Mouse (Mus musculus) lung, postnatal 0 days (tissue): ENCODE results near the gene Uqcr11. TPM values are rescaled to one million over a fixed set of nuclear protein-coding genes. Genes with fewer than 3 reads are reported as not detected.

Source experiments
- ATAC-seq: fragments of 200-750 bp; cut with Nextera tagmentation; 2 replicates; pipeline ENCODE4 v1.8.0; 2017; ENCODE audit warnings: moderate library complexity
- DNase-seq: peaks from one replicate; pipeline ENCODE4 v3.0.0-alpha.2; 2016; ENCODE audit warnings: low spot score
- H3K27ac ChIP-seq: fragments of 300-500 bp; sonication (generic); 2 replicates; pipeline ENCODE4 v1.5.1; 2014; ENCODE audit warnings: antibody characterized with exemption, mild to moderate bottlenecking, low read length, mixed read lengths
- H3K27me3 ChIP-seq: fragments of 300-500 bp; sonication (generic); replicated peaks from 2 replicates; pipeline ENCODE4 v1.6.1; 2014; ENCODE audit warnings: low read length, mixed read lengths; ENCODE audit not compliant: insufficient read depth
- H3K36me3 ChIP-seq: fragments of 300-500 bp; sonication (generic); 2 replicates; pipeline ENCODE4 v1.6.1; 2014; ENCODE audit warnings: low read length, mixed read lengths; ENCODE audit not compliant: insufficient read depth
- H3K4me1 ChIP-seq: fragments of 300-500 bp; sonication (generic); 2 replicates; pipeline ENCODE4 v1.6.1; 2014; ENCODE audit warnings: antibody characterized with exemption, low read depth, low read length, mixed read lengths; ENCODE audit not compliant: insufficient read depth
- H3K4me2 ChIP-seq: fragments of 300-500 bp; sonication (generic); replicated peaks from 2 replicates; pipeline ENCODE4 v1.6.1; 2014; ENCODE audit warnings: low read depth, mild to moderate bottlenecking, low read length, moderate library complexity, mixed read lengths
- H3K4me3 ChIP-seq: fragments of 300-500 bp; sonication (generic); 2 replicates; pipeline ENCODE4 v1.5.1; 2014; ENCODE audit warnings: low read depth, low read length
- H3K9ac ChIP-seq: fragments of 300-500 bp; sonication (generic); replicated peaks from 2 replicates; pipeline ENCODE4 v1.6.1; 2014; ENCODE audit warnings: low read depth, mild to moderate bottlenecking
- H3K9me3 ChIP-seq: fragments of 300-500 bp; sonication (generic); 2 replicates; pipeline ENCODE4 v1.6.1; 2016; ENCODE audit warnings: low read length, mixed read lengths
- CTCF ChIP-seq: IDR thresholded peaks from 2 replicates; pipeline ENCODE4 v1.5.1; 2016; ENCODE audit warnings: antibody characterized with exemption, mild to moderate bottlenecking
- EP300 ChIP-seq: IDR thresholded peaks from 2 replicates; pipeline ENCODE4 v1.6.1; 2016; ENCODE audit warnings: antibody characterized with exemption, mild to moderate bottlenecking, control low read depth
- WGBS: fragments of 180-500 bp; shearing (Covaris S2); extraction: QIAGEN DNeasy Blood & Tissue Kit; methylation state at CpG from one replicate; pipeline ENCODE4 v1.1.7; 2014; 5-methylcytosine and 5-hydroxymethylcytosine counted together
- polyA plus RNA-seq: library from polyadenylated mRNA; unstranded; fragments of >200 nt; fragmentation: Nextera tagmentation; extraction: Ambion mirVana; gene quantifications from 2 replicates; pipeline ENCODE4 v1.2.1, GENCODE M21; 2015

Uqcr11 gene
- polyA plus RNA-seq, 1 experiment from 2014 or later: 651 TPM

GRCm38 (mm10) chr10:80423562-80423961 lies 16.9 kb upstream of the Uqcr11 start:
- no peaks in the 10 kb centered on the region for H3K9me3 ChIP-seq
- no peaks in the 10 kb centered on the region for H3K27me3 ChIP-seq
- no peak overlapping the region for H3K4me2 ChIP-seq
- no peaks in the 10 kb centered on the region; the same call in 1 of the 2 replicates for H3K4me1 ChIP-seq
- H3K27ac ChIP-seq: no peak overlapping the region
- 39% methylated on average over 4 of the region's 4 CpGs for WGBS
- H3K4me3 ChIP-seq: no peak overlapping the region
- DNase-seq (no peak), ATAC-seq (peak; percentile 61)
- H3K36me3 ChIP-seq: peaks cover 41% of the 10 kb centered on the region
- no peak for TF ChIP-seq EP300
- TF ChIP-seq CTCF: no peak
- no peak overlapping the region for H3K9ac ChIP-seq

GRCm38 (mm10) chr10:80421651-80422472 lies 15.2 kb upstream of the Uqcr11 start:
- H3K36me3 ChIP-seq: peaks cover 40% of the 10 kb centered on the region
- H3K27ac ChIP-seq: no peak overlapping the region
- WGBS: 81% methylated on average over 9 of the region's 9 CpGs
- TF ChIP-seq CTCF (no peak), EP300 (no peak)
- H3K9me3 ChIP-seq: no peaks in the 10 kb centered on the region
- no peak overlapping the region for H3K4me3 ChIP-seq
- no peak overlapping the region for H3K9ac ChIP-seq
- DNase-seq (no peak), ATAC-seq (no peak)
- H3K27me3 ChIP-seq: no peaks in the 10 kb centered on the region
- H3K4me1 ChIP-seq: no peaks in the 10 kb centered on the region; the same call in 1 of the 2 replicates
- no peak overlapping the region for H3K4me2 ChIP-seq

GRCm38 (mm10) chr10:80421208-80421607 lies 14.6 kb upstream of the Uqcr11 start:
- Histone ChIP-seq H3K4me3 (no peak overlapping the region), H3K27ac (no peak overlapping the region), H3K9ac (no peak overlapping the region), H3K36me3 (peaks cover 33% of the 10 kb centered on the region), H3K9me3 (no peaks in the 10 kb centered on the region), H3K4me1 (no peaks in the 10 kb centered on the region; the same call in 1 of the 2 replicates), H3K4me2 (no peak overlapping the region), H3K27me3 (no peaks in the 10 kb centered on the region)
- DNase-seq (no peak), ATAC-seq (no peak)
- WGBS: 88% methylated on average over 8 of the region's 8 CpGs
- no peak for TF ChIP-seq CTCF

- H3K4me3 ChIP-seq: no peak overlapping the region
- no peak for DNase-seq
These were observed 14.1 kb upstream of the Uqcr11 start for GRCm38 (mm10) chr10:80420729-80421128.

GRCm38 (mm10) chr10:80419419-80419818 lies 12.8 kb upstream of the Uqcr11 start:
- H3K9me3 ChIP-seq: no peaks in the 10 kb centered on the region
- TF ChIP-seq EP300 (no peak), CTCF (no peak)
- DNase-seq: no peak
- H3K4me2 ChIP-seq: no peak overlapping the region
- H3K4me3 ChIP-seq: no peak overlapping the region
- no peak overlapping the region for H3K27ac ChIP-seq
- no peak for ATAC-seq
- no peaks in the 10 kb centered on the region; the same call in 1 of the 2 replicates for H3K4me1 ChIP-seq
- peaks cover 35% of the 10 kb centered on the region; the same call in 1 of the 2 replicates for H3K36me3 ChIP-seq
- H3K27me3 ChIP-seq: no peaks in the 10 kb centered on the region
- WGBS: 68% methylated on average over 8 of the region's 8 CpGs
- H3K9ac ChIP-seq: no peak overlapping the region

More at GRCm38 (mm10) chr10:80420729-80421128, 14.1 kb upstream of the Uqcr11 start:
- TF ChIP-seq EP300 (no peak), CTCF (no peak)
- Histone ChIP-seq H3K9ac (no peak overlapping the region), H3K36me3 (peaks cover 35% of the 10 kb centered on the region), H3K9me3 (no peaks in the 10 kb centered on the region), H3K27me3 (no peaks in the 10 kb centered on the region), H3K4me2 (no peak overlapping the region), H3K4me1 (no peaks in the 10 kb centered on the region; the same call in 1 of the 2 replicates), H3K27ac (no peak overlapping the region)
- WGBS: 87% methylated on average over 10 of the region's 10 CpGs
- ATAC-seq: no peak

- no peaks in the 10 kb centered on the region; the same call in 1 of the 2 replicates for H3K4me1 ChIP-seq
- no peaks in the 10 kb centered on the region for H3K27me3 ChIP-seq
- no peaks in the 10 kb centered on the region for H3K9me3 ChIP-seq
- ATAC-seq (0 out of 2 replicates have a peak, but pooled peaks have one; percentile 23), DNase-seq (peak; percentile 65)
- H3K4me2 ChIP-seq: no peak overlapping the region
- no peak overlapping the region for H3K27ac ChIP-seq
- H3K4me3 ChIP-seq: no peak overlapping the region
- 38% methylated on average over 3 of the region's 3 CpGs for WGBS
- TF ChIP-seq EP300 (no peak), CTCF (no peak)
- H3K36me3 ChIP-seq: peaks cover 35% of the 10 kb centered on the region; the same call in 1 of the 2 replicates
- H3K9ac ChIP-seq: 0 out of 2 replicates have a peak overlapping the region, but pooled peaks have one; percentile 23
These were observed 11.7 kb upstream of the Uqcr11 start for GRCm38 (mm10) chr10:80418311-80418710.
